Mouse (Mus musculus): ENCODE results near the gene Tnfrsf11a. TPM values are rescaled to one million over a fixed set of nuclear protein-coding genes. Genes with fewer than 3 reads are reported as not detected.

The Tnfrsf11a gene
- total RNA-seq (2014; rRNA removed) (2.6 and 3.0 TPM in 2 replicates), polyA plus RNA-seq (2015; fragmentation: Nextera tagmentation; extraction: Ambion mirVana) (0.75 and 1.3 TPM in 2 replicates)

GRCm38 (mm10) chr1:105780457-105781364 lies at the start of gene Tnfrsf11a:
Tnfrsf11a (plus strand) TSS chr1:105780718.
- ATAC-seq (ENCODE audit: low FRiP score) (peak; percentile 87), DNase-seq (ENCODE audit: low spot score) (peak; percentile 42)
- Histone ChIP-seq H3K36me3 (ENCODE audit: insufficient read depth, low read length) (no peaks in the 10 kb centered on the region), H3K9ac (replicated peaks; ENCODE audit: low read length, poor library complexity, severe bottlenecking) (peak within 1 kb of the TSS; percentile 71), H3K4me2 (ENCODE audit: low read depth, low read length, poor library complexity, severe bottlenecking) (peak within 1 kb of the TSS; percentile 94), H3K4me3 (ENCODE audit: low read depth, low read length) (peak within 1 kb of the TSS; percentile 72), H3K9me3 (ENCODE audit: low read length) (no peaks in the 10 kb centered on the region), H3K27ac (ENCODE audit: low read depth, low read length) (no peak within 1 kb of the TSS), H3K4me1 (ENCODE audit: insufficient read depth, low read length) (no peaks in the 10 kb centered on the region; the same call in 1 of the 2 replicates), H3K27me3 (ENCODE audit: insufficient read depth, low read length) (0 out of 2 replicates have a peak, but pooled peaks cover 3% of the 10 kb centered on the region)
- 3% methylated on average over 71 of the region's 77 CpGs for WGBS
- TF ChIP-seq CTCF (IDR thresholded peaks at IDR 0.05): peak; percentile 60

- peaks cover 10% of the 10 kb centered on the region for H3K36me3 ChIP-seq (ENCODE audit: insufficient read depth, low read length)
- DNase-seq (ENCODE audit: low spot score) (peak; percentile 3), ATAC-seq (ENCODE audit: low FRiP score) (no peak)
- H3K4me1 ChIP-seq (ENCODE audit: insufficient read depth, low read length): no peaks in the 10 kb centered on the region
- H3K4me2 ChIP-seq (ENCODE audit: low read depth, low read length, poor library complexity, severe bottlenecking): no peak overlapping the region
- H3K27me3 ChIP-seq (ENCODE audit: insufficient read depth, low read length): no peaks in the 10 kb centered on the region
- no peak overlapping the region for H3K4me3 ChIP-seq (ENCODE audit: low read depth, low read length)
- TF ChIP-seq CTCF (IDR thresholded peaks at IDR 0.05): no peak; the same call in 1 of the 2 replicates
- H3K27ac ChIP-seq (ENCODE audit: low read depth, low read length): no peak overlapping the region
- 81% methylated on average over 3 of the region's 3 CpGs for WGBS
- H3K9ac ChIP-seq (replicated peaks; ENCODE audit: low read length, poor library complexity, severe bottlenecking): no peak overlapping the region
- H3K9me3 ChIP-seq (ENCODE audit: low read length): no peaks in the 10 kb centered on the region
Observed at GRCm38 (mm10) chr1:105735318-105735717, 45.2 kb upstream of the Tnfrsf11a start.

- H3K27me3 ChIP-seq (ENCODE audit: insufficient read depth, low read length): no peaks in the 10 kb centered on the region
- WGBS: 93% methylated on average over 6 of the region's 6 CpGs
- H3K9me3 ChIP-seq (ENCODE audit: low read length): no peaks in the 10 kb centered on the region
- H3K27ac ChIP-seq (ENCODE audit: low read depth, low read length): no peak overlapping the region
- TF ChIP-seq CTCF (IDR thresholded peaks at IDR 0.05): no peak
- H3K4me2 ChIP-seq (ENCODE audit: low read depth, low read length, poor library complexity, severe bottlenecking): no peak overlapping the region
- no peak for ATAC-seq (ENCODE audit: low FRiP score)
- DNase-seq (ENCODE audit: low spot score): no peak
- peaks cover 8% of the 10 kb centered on the region for H3K36me3 ChIP-seq (ENCODE audit: insufficient read depth, low read length)
- H3K4me1 ChIP-seq (ENCODE audit: insufficient read depth, low read length): no peaks in the 10 kb centered on the region
- no peak overlapping the region for H3K9ac ChIP-seq (replicated peaks; ENCODE audit: low read length, poor library complexity, severe bottlenecking)
- H3K4me3 ChIP-seq (ENCODE audit: low read depth, low read length): no peak overlapping the region
Observed at GRCm38 (mm10) chr1:105738334-105738733, 42.2 kb upstream of the Tnfrsf11a start.

- Histone ChIP-seq H3K9ac (replicated peaks; ENCODE audit: low read length, poor library complexity, severe bottlenecking) (no peak overlapping the region), H3K9me3 (ENCODE audit: low read length) (no peaks in the 10 kb centered on the region), H3K27me3 (ENCODE audit: insufficient read depth, low read length) (no peaks in the 10 kb centered on the region), H3K27ac (ENCODE audit: low read depth, low read length) (no peak overlapping the region), H3K4me2 (ENCODE audit: low read depth, low read length, poor library complexity, severe bottlenecking) (no peak overlapping the region), H3K4me3 (ENCODE audit: low read depth, low read length) (no peak overlapping the region), H3K36me3 (ENCODE audit: insufficient read depth, low read length) (peaks cover 17% of the 10 kb centered on the region), H3K4me1 (ENCODE audit: insufficient read depth, low read length) (no peaks in the 10 kb centered on the region)
- DNase-seq (ENCODE audit: low spot score) (no peak), ATAC-seq (ENCODE audit: low FRiP score) (no peak)
- no peak for TF ChIP-seq CTCF (IDR thresholded peaks at IDR 0.05)
Observed at GRCm38 (mm10) chr1:105739493-105739892, 41.0 kb upstream of the Tnfrsf11a start.

- no peak overlapping the region for H3K4me2 ChIP-seq (ENCODE audit: low read depth, low read length, poor library complexity, severe bottlenecking)
- H3K4me1 ChIP-seq (ENCODE audit: insufficient read depth, low read length): no peaks in the 10 kb centered on the region
- H3K9ac ChIP-seq (replicated peaks; ENCODE audit: low read length, poor library complexity, severe bottlenecking): no peak overlapping the region
- no peaks in the 10 kb centered on the region for H3K27me3 ChIP-seq (ENCODE audit: insufficient read depth, low read length)
- no peaks in the 10 kb centered on the region for H3K9me3 ChIP-seq (ENCODE audit: low read length)
- no peak overlapping the region for H3K27ac ChIP-seq (ENCODE audit: low read depth, low read length)
- ATAC-seq (ENCODE audit: low FRiP score): no peak
- H3K4me3 ChIP-seq (ENCODE audit: low read depth, low read length): no peak overlapping the region
- H3K36me3 ChIP-seq (ENCODE audit: insufficient read depth, low read length): peaks cover 23% of the 10 kb centered on the region
- no peak for TF ChIP-seq CTCF (IDR thresholded peaks at IDR 0.05)
- no peak for DNase-seq (ENCODE audit: low spot score)
- 90% methylated on average over 1 of the region's 1 CpGs for WGBS
Observed at GRCm38 (mm10) chr1:105742481-105742880, 38.0 kb upstream of the Tnfrsf11a start.

GRCm38 (mm10) chr1:105746444-105746843 lies 34.1 kb upstream of the Tnfrsf11a start:
- WGBS: 94% methylated on average over 1 of the region's 1 CpGs
- Histone ChIP-seq H3K4me3 (ENCODE audit: low read depth, low read length) (no peak overlapping the region), H3K27me3 (ENCODE audit: insufficient read depth, low read length) (no peaks in the 10 kb centered on the region), H3K9me3 (ENCODE audit: low read length) (no peaks in the 10 kb centered on the region), H3K4me2 (ENCODE audit: low read depth, low read length, poor library complexity, severe bottlenecking) (no peak overlapping the region), H3K36me3 (ENCODE audit: insufficient read depth, low read length) (peaks cover 23% of the 10 kb centered on the region), H3K9ac (replicated peaks; ENCODE audit: low read length, poor library complexity, severe bottlenecking) (no peak overlapping the region), H3K27ac (ENCODE audit: low read depth, low read length) (no peak overlapping the region), H3K4me1 (ENCODE audit: insufficient read depth, low read length) (no peaks in the 10 kb centered on the region)
- DNase-seq (ENCODE audit: low spot score) (no peak), ATAC-seq (ENCODE audit: low FRiP score) (no peak)
- no peak for TF ChIP-seq CTCF (IDR thresholded peaks at IDR 0.05)
